Mouse (Mus musculus) liver, embryonic 12.5 days (tissue): ENCODE measurements at regions not wholly inside any gene's neighbourhood (a gene's known extent, or its start where the extent isn't known, plus 50 kb on each side); places are given as distances from the start of the nearest gene placed in this dataset.

Experiments
- ATAC-seq: fragments of 200-750 bp; cut with Nextera tagmentation; 2 replicates; pipeline ENCODE4 v1.8.0; 2017; ENCODE audit warnings: moderate number of reproducible peaks, mild to moderate bottlenecking, moderate library complexity
- H3K27ac ChIP-seq: fragments of 300-500 bp; sonication (generic); 2 replicates; pipeline ENCODE4 v1.5.1; 2016; ENCODE audit warnings: mild to moderate bottlenecking
- H3K27me3 ChIP-seq: fragments of 300-500 bp; sonication (generic); replicated peaks from 2 replicates; pipeline ENCODE4 v1.6.1; 2016; ENCODE audit warnings: mild to moderate bottlenecking, moderate library complexity
- H3K36me3 ChIP-seq: fragments of 300-500 bp; sonication (generic); 2 replicates; pipeline ENCODE4 v1.6.1; 2016; ENCODE audit warnings: mild to moderate bottlenecking, moderate library complexity
- H3K4me1 ChIP-seq: fragments of 300-500 bp; sonication (generic); 2 replicates; pipeline ENCODE4 v1.6.1; 2016
- H3K4me2 ChIP-seq: fragments of 300-500 bp; sonication (generic); 2 replicates; pipeline ENCODE4 v1.6.1; 2016; ENCODE audit warnings: mild to moderate bottlenecking, moderate library complexity
- H3K4me3 ChIP-seq: fragments of 300-500 bp; sonication (generic); 2 replicates; pipeline ENCODE4 v1.5.1; 2016; ENCODE audit warnings: mild to moderate bottlenecking, moderate library complexity
- H3K9ac ChIP-seq: fragments of 300-500 bp; sonication (generic); 2 replicates; pipeline ENCODE4 v1.6.1; 2016; ENCODE audit warnings: mild to moderate bottlenecking, moderate library complexity
- H3K9me3 ChIP-seq: fragments of 300-500 bp; sonication (generic); replicated peaks from 2 replicates; pipeline ENCODE4 v1.6.1; 2016; ENCODE audit warnings: mild to moderate bottlenecking, moderate library complexity
- WGBS: fragments of 180-500 bp; shearing (Covaris S2); methylation state at CpG from one replicate; pipeline ENCODE4 v1.1.7; 2016; ENCODE audit not compliant: insufficient replicate concordance; 5-methylcytosine and 5-hydroxymethylcytosine counted together

- ATAC-seq: no peak
- no peaks in the 10 kb centered on the region for H3K27me3 ChIP-seq
- H3K4me3 ChIP-seq: no peak overlapping the region
- no peaks in the 10 kb centered on the region for H3K36me3 ChIP-seq
- no peaks in the 10 kb centered on the region for H3K4me1 ChIP-seq
- H3K9ac ChIP-seq: no peak overlapping the region
- H3K27ac ChIP-seq: no peak overlapping the region
- no peak overlapping the region for H3K4me2 ChIP-seq
- no peaks in the 10 kb centered on the region for H3K9me3 ChIP-seq
- WGBS: 80% methylated on average over 3 of the region's 3 CpGs
Observed at GRCm38 (mm10) chr7:111420698-111421097, 337.9 kb upstream of the Eif4g2 start.

- Histone ChIP-seq H3K9ac (no peak overlapping the region), H3K27me3 (no peaks in the 10 kb centered on the region), H3K4me2 (no peak overlapping the region), H3K9me3 (no peaks in the 10 kb centered on the region), H3K4me3 (no peak overlapping the region), H3K27ac (no peak overlapping the region), H3K4me1 (no peaks in the 10 kb centered on the region), H3K36me3 (no peaks in the 10 kb centered on the region)
- 56% methylated on average over 2 of the region's 3 CpGs for WGBS
- no peak for ATAC-seq
Observed at GRCm38 (mm10) chr7:111417735-111418134, 334.9 kb upstream of the Eif4g2 start.

GRCm38 (mm10) chr7:111416061-111416460, 333.2 kb upstream of the Eif4g2 start:
- H3K9me3 ChIP-seq: no peaks in the 10 kb centered on the region
- H3K36me3 ChIP-seq: no peaks in the 10 kb centered on the region
- H3K4me1 ChIP-seq: no peaks in the 10 kb centered on the region
- no peak for ATAC-seq
- H3K9ac ChIP-seq: no peak overlapping the region
- H3K27ac ChIP-seq: no peak overlapping the region
- 61% methylated on average over 6 of the region's 6 CpGs for WGBS
- no peak overlapping the region for H3K4me2 ChIP-seq
- H3K27me3 ChIP-seq: no peaks in the 10 kb centered on the region
- H3K4me3 ChIP-seq: no peak overlapping the region

GRCm38 (mm10) chr7:111413745-111414144, 330.9 kb upstream of the Eif4g2 start:
- no peak overlapping the region for H3K9ac ChIP-seq
- no peaks in the 10 kb centered on the region for H3K9me3 ChIP-seq
- 48% methylated on average over 4 of the region's 4 CpGs for WGBS
- H3K27ac ChIP-seq: no peak overlapping the region
- H3K4me2 ChIP-seq: no peak overlapping the region
- H3K27me3 ChIP-seq: no peaks in the 10 kb centered on the region
- no peak for ATAC-seq
- H3K36me3 ChIP-seq: no peaks in the 10 kb centered on the region
- H3K4me1 ChIP-seq: no peaks in the 10 kb centered on the region
- H3K4me3 ChIP-seq: no peak overlapping the region

- Histone ChIP-seq H3K4me1 (no peaks in the 10 kb centered on the region), H3K9ac (no peak overlapping the region), H3K4me2 (no peak overlapping the region), H3K4me3 (no peak overlapping the region), H3K36me3 (no peaks in the 10 kb centered on the region), H3K27me3 (no peaks in the 10 kb centered on the region), H3K27ac (no peak overlapping the region), H3K9me3 (no peaks in the 10 kb centered on the region)
- no peak for ATAC-seq
- 79% methylated on average over 2 of the region's 2 CpGs for WGBS
Observed at GRCm38 (mm10) chr7:111412957-111413356, 330.1 kb upstream of the Eif4g2 start.

- Histone ChIP-seq H3K4me2 (no peak overlapping the region), H3K4me1 (no peaks in the 10 kb centered on the region), H3K36me3 (no peaks in the 10 kb centered on the region), H3K4me3 (no peak overlapping the region), H3K27me3 (no peaks in the 10 kb centered on the region), H3K9ac (no peak overlapping the region), H3K27ac (no peak overlapping the region), H3K9me3 (no peaks in the 10 kb centered on the region)
- ATAC-seq: no peak
- WGBS: 79% methylated on average over 5 of the region's 5 CpGs
Observed at GRCm38 (mm10) chr7:111411386-111411960, 328.6 kb upstream of the Eif4g2 start.

- Histone ChIP-seq H3K9me3 (no peaks in the 10 kb centered on the region), H3K4me2 (no peak overlapping the region), H3K4me1 (no peaks in the 10 kb centered on the region), H3K27me3 (no peaks in the 10 kb centered on the region), H3K9ac (no peak overlapping the region), H3K27ac (no peak overlapping the region), H3K4me3 (no peak overlapping the region), H3K36me3 (no peaks in the 10 kb centered on the region)
- WGBS: 54% methylated on average over 2 of the region's 2 CpGs
- no peak for ATAC-seq
Observed at GRCm38 (mm10) chr7:111395972-111396371, 313.1 kb upstream of the Eif4g2 start.

- Histone ChIP-seq H3K27ac (no peak overlapping the region), H3K36me3 (no peaks in the 10 kb centered on the region), H3K9ac (no peak overlapping the region), H3K4me2 (no peak overlapping the region), H3K27me3 (no peaks in the 10 kb centered on the region), H3K4me3 (no peak overlapping the region), H3K9me3 (no peaks in the 10 kb centered on the region), H3K4me1 (no peaks in the 10 kb centered on the region)
- ATAC-seq: no peak
- 67% methylated on average over 6 of the region's 6 CpGs for WGBS
Observed at GRCm38 (mm10) chr7:111395111-111395510, 312.3 kb upstream of the Eif4g2 start.

GRCm38 (mm10) chr7:111393846-111394245, 311.0 kb upstream of the Eif4g2 start:
- ATAC-seq: no peak
- Histone ChIP-seq H3K36me3 (no peaks in the 10 kb centered on the region), H3K4me1 (no peaks in the 10 kb centered on the region)

GRCm38 (mm10) chr7:111389690-111390089, 306.9 kb upstream of the Eif4g2 start:
- Histone ChIP-seq H3K4me2 (no peak overlapping the region), H3K4me1 (no peaks in the 10 kb centered on the region), H3K4me3 (no peak overlapping the region), H3K27ac (no peak overlapping the region), H3K9ac (no peak overlapping the region), H3K9me3 (no peaks in the 10 kb centered on the region), H3K36me3 (no peaks in the 10 kb centered on the region), H3K27me3 (no peaks in the 10 kb centered on the region)
- no peak for ATAC-seq

More at GRCm38 (mm10) chr7:111393846-111394245, 311.0 kb upstream of the Eif4g2 start:
- Histone ChIP-seq H3K27ac (no peak overlapping the region), H3K4me2 (no peak overlapping the region), H3K27me3 (no peaks in the 10 kb centered on the region), H3K4me3 (no peak overlapping the region), H3K9ac (no peak overlapping the region), H3K9me3 (no peaks in the 10 kb centered on the region)

- Histone ChIP-seq H3K27ac (no peak overlapping the region), H3K36me3 (no peaks in the 10 kb centered on the region), H3K4me3 (no peak overlapping the region), H3K9ac (no peak overlapping the region), H3K4me2 (no peak overlapping the region), H3K4me1 (no peaks in the 10 kb centered on the region), H3K9me3 (no peaks in the 10 kb centered on the region), H3K27me3 (no peaks in the 10 kb centered on the region)
- no peak for ATAC-seq
- 72% methylated on average over 7 of the region's 7 CpGs for WGBS
Observed at GRCm38 (mm10) chr7:111374534-111374933, 291.7 kb upstream of the Eif4g2 start.

- H3K9me3 ChIP-seq: no peaks in the 10 kb centered on the region
- WGBS: 70% methylated on average over 10 of the region's 10 CpGs
- H3K4me2 ChIP-seq: no peak overlapping the region
- no peak overlapping the region for H3K9ac ChIP-seq
- H3K36me3 ChIP-seq: no peaks in the 10 kb centered on the region
- H3K4me1 ChIP-seq: no peaks in the 10 kb centered on the region
- H3K27ac ChIP-seq: no peak overlapping the region
- ATAC-seq: no peak
- H3K4me3 ChIP-seq: no peak overlapping the region
- no peaks in the 10 kb centered on the region for H3K27me3 ChIP-seq
Observed at GRCm38 (mm10) chr7:111373380-111374173, 290.7 kb upstream of the Eif4g2 start.

- H3K4me3 ChIP-seq: no peak overlapping the region
- H3K4me2 ChIP-seq: no peak overlapping the region
- H3K27me3 ChIP-seq: no peaks in the 10 kb centered on the region
- WGBS: 36% methylated on average over 2 of the region's 2 CpGs
- no peak overlapping the region for H3K27ac ChIP-seq
- no peaks in the 10 kb centered on the region for H3K36me3 ChIP-seq
- no peak for ATAC-seq
- no peak overlapping the region for H3K9ac ChIP-seq
- H3K9me3 ChIP-seq: no peaks in the 10 kb centered on the region
- H3K4me1 ChIP-seq: no peaks in the 10 kb centered on the region
Observed at GRCm38 (mm10) chr7:111370421-111370887, 287.6 kb upstream of the Eif4g2 start.
